Mouse (Mus musculus): Measurements from ENCODE around the gene Npcd. TPM values are rescaled to one million over a fixed set of nuclear protein-coding genes. Genes with fewer than 3 reads are reported as not detected.

Npcd gene
- polyA plus RNA-seq, 1 experiment = not detected

DNA sequence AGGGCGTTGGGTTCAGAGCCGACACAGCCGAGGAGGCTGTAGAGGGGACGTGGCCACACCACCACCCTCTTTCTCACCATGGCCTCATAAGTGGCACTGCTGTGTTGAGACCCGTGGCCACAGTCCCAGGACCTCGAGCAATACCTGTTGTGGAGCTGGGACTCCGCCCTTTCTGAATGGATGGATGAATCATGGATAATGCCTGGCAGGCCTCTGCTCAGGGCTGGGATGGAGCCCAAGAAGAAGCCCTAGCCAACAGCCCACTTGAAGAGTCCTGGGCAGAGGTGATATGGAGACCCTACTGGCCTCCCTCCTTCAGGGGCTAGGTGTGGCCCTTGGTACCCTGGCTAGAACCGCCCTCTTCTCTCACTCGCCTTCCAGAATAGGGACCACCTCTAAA, 71.0 kb downstream of the Npcd start:
- Histone ChIP-seq H3K27me3 (replicated peaks; ENCODE audit: control insufficient read depth, insufficient read depth, low read length) (no peaks in the 10 kb centered on the region), H3K4me3 (ENCODE audit: insufficient read depth, low read depth, low read length) (no peak overlapping the region), H3K27ac (ENCODE audit: insufficient read depth, low read depth, low read length) (no peak overlapping the region), H3K4me1 (ENCODE audit: control insufficient read depth, insufficient read depth, low read length) (peaks cover 6% of the 10 kb centered on the region; the same call in 1 of the 2 replicates), H3K36me3 (ENCODE audit: control insufficient read depth, insufficient read depth, low read length) (no peaks in the 10 kb centered on the region)
- TF ChIP-seq POLR2A (IDR thresholded peaks at IDR 0.05; ENCODE audit: low read depth, low read length) (no peak), CTCF (conservative IDR thresholded peaks at IDR 0.05; ENCODE audit: insufficient read depth, insufficient read length, low read depth, low read length) (no peak)
- DNase-seq = no peak
- WGBS = 89% methylated on average over 9 of the region's 9 CpGs

DNA sequence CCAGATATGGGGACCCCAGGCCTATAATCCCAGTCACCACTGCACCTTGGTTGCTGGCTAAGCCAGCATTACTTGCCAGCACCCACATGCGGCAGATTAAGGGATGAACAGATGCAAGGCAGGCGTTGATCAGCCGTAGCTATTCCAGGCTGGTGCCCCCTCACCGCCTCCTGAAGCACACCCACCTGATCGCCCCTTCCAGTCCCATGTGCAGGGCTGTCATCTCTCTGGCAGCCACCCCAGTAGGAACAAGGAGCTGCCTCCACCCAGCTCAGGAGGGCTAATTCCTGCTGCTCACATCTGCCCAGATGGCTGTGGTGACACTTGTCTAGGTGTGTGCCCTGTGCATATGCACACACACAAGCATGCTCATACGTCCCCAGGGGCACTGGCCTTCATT, 73.1 kb downstream of the Npcd start:
- H3K4me3 ChIP-seq (ENCODE audit: insufficient read depth, low read depth, low read length) = no peak overlapping the region
- WGBS = 93% methylated on average over 6 of the region's 6 CpGs
- no peaks in the 10 kb centered on the region for H3K27me3 ChIP-seq (replicated peaks; ENCODE audit: control insufficient read depth, insufficient read depth, low read length)
- H3K4me1 ChIP-seq (ENCODE audit: control insufficient read depth, insufficient read depth, low read length) = no peaks in the 10 kb centered on the region
- H3K27ac ChIP-seq (ENCODE audit: insufficient read depth, low read depth, low read length) = no peak overlapping the region
- no peak for DNase-seq
- no peaks in the 10 kb centered on the region for H3K36me3 ChIP-seq (ENCODE audit: control insufficient read depth, insufficient read depth, low read length)
- TF ChIP-seq CTCF (conservative IDR thresholded peaks at IDR 0.05; ENCODE audit: insufficient read depth, insufficient read length, low read depth, low read length) = no peak
- no peak for TF ChIP-seq POLR2A (IDR thresholded peaks at IDR 0.05; ENCODE audit: low read depth, low read length)

DNA sequence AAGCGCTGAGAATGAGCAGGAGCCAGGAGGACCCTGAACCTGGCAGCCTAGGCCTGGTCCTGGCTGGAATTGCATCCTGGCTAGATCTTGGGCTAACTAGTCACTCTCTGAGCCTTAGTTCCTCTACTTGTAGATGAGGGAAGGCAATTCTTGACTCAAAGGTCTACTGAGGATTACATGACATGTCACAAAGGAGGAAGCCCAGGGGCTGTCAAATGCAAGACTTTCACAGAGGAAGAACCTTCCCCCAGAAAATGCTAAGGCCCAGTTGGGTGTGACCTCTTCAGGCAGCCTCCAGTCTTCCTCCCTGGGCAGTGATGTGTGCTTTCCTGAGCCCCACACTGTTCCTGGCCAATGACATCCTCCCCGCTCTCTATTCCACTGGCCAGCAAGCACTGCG, 76.9 kb downstream of the Npcd start:
- WGBS = 92% methylated on average over 3 of the region's 3 CpGs
- no peak for TF ChIP-seq CTCF (conservative IDR thresholded peaks at IDR 0.05; ENCODE audit: insufficient read depth, insufficient read length, low read depth, low read length)
- TF ChIP-seq POLR2A (IDR thresholded peaks at IDR 0.05; ENCODE audit: low read depth, low read length) = no peak
- H3K27me3 ChIP-seq (replicated peaks; ENCODE audit: control insufficient read depth, insufficient read depth, low read length) = no peaks in the 10 kb centered on the region
- no peak for DNase-seq
- H3K27ac ChIP-seq (ENCODE audit: insufficient read depth, low read depth, low read length) = no peak overlapping the region
- H3K4me1 ChIP-seq (ENCODE audit: control insufficient read depth, insufficient read depth, low read length) = no peaks in the 10 kb centered on the region
- no peaks in the 10 kb centered on the region for H3K36me3 ChIP-seq (ENCODE audit: control insufficient read depth, insufficient read depth, low read length)
- no peak overlapping the region for H3K4me3 ChIP-seq (ENCODE audit: insufficient read depth, low read depth, low read length)

DNA sequence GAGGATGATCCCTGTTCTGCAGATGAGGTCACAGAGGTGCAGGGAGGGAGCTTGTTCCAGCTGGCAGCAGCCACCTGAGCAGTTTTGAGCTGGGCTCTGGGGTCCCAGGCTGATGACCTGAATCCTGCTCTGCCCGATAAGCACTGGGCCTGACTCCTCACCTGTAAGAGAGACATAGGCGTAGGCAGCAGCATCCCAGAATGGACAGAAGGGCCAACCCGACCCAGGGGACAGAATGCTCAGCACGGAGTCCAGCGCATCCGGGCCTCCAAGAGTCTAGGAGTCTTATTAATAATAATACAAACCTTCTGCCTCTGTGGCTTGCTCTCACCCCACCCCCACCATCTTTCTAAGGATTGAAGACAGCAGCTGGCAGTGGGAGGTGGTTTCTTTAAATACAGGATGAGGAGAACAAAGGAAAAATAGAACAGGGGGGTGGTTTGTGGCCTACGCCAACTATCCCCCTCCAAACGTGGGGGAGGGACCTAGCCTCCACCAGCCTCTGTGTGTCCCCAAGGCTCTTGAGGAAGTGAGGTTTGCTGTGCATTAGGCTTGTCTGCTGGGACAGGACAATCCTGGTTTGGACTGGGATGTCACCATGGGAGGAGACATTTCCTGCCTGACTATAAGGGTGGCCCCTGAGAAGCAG, 77.9 kb downstream of the Npcd start:
- Histone ChIP-seq H3K27ac (ENCODE audit: insufficient read depth, low read depth, low read length) (no peak overlapping the region), H3K4me1 (ENCODE audit: control insufficient read depth, insufficient read depth, low read length) (no peaks in the 10 kb centered on the region), H3K27me3 (replicated peaks; ENCODE audit: control insufficient read depth, insufficient read depth, low read length) (no peaks in the 10 kb centered on the region), H3K36me3 (ENCODE audit: control insufficient read depth, insufficient read depth, low read length) (no peaks in the 10 kb centered on the region), H3K4me3 (ENCODE audit: insufficient read depth, low read depth, low read length) (no peak overlapping the region)
- WGBS = 74% methylated on average over 8 of the region's 8 CpGs
- TF ChIP-seq POLR2A (IDR thresholded peaks at IDR 0.05; ENCODE audit: low read depth, low read length) = no peak
- no peak for TF ChIP-seq CTCF (conservative IDR thresholded peaks at IDR 0.05; ENCODE audit: insufficient read depth, insufficient read length, low read depth, low read length)
- no peak for DNase-seq

DNA sequence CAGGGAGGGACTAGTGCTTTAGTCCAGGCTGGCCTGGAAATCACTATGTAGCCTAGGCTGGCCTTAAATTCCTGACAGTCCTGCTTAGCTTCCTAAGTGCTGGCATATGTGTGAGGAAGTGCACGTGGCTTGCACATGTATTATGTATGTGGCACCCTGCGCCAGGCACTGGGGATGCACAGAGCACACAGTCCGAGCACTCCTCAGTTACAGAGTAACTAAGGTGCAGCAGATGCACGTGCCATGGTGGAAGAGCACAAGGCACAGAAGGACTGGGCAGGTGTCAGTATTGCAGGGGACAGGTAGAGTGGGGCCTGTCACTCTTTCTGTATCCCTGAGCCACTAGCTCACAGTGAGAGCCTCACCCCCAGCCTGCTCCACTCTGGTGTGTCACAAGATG, 78.9 kb downstream of the Npcd start:
- no peak for DNase-seq
- TF ChIP-seq CTCF (conservative IDR thresholded peaks at IDR 0.05; ENCODE audit: insufficient read depth, insufficient read length, low read depth, low read length) (no peak), POLR2A (IDR thresholded peaks at IDR 0.05; ENCODE audit: low read depth, low read length) (no peak)
- WGBS = 66% methylated on average over 4 of the region's 4 CpGs

DNA sequence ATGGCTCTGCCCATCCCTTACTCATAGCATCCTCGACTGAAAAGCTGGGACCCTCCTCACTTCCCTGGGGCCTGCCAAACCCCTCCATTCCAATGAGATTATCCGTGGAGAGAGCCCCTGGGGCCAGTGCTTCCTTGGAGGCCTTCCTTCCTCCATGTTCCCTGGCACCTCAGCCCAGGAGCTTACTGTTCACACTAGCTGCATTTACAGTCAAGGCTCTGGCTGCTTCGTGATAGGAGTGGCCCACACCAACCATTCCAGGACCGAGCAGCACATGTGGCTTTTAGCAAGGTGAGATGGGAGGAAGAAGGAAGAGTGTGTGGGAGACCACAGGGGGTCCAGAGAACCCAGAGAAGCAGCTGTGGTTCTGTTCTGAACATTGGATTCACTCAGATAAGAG, 80.2 kb downstream of the Npcd start:
- Histone ChIP-seq H3K36me3 (ENCODE audit: control insufficient read depth, insufficient read depth, low read length) (no peaks in the 10 kb centered on the region), H3K4me3 (ENCODE audit: insufficient read depth, low read depth, low read length) (no peak overlapping the region), H3K4me1 (ENCODE audit: control insufficient read depth, insufficient read depth, low read length) (no peaks in the 10 kb centered on the region), H3K27ac (ENCODE audit: insufficient read depth, low read depth, low read length) (no peak overlapping the region), H3K27me3 (replicated peaks; ENCODE audit: control insufficient read depth, insufficient read depth, low read length) (no peaks in the 10 kb centered on the region)
- WGBS = 67% methylated on average over 4 of the region's 4 CpGs
- no peak for TF ChIP-seq CTCF (conservative IDR thresholded peaks at IDR 0.05; ENCODE audit: insufficient read depth, insufficient read length, low read depth, low read length)
- TF ChIP-seq POLR2A (IDR thresholded peaks at IDR 0.05; ENCODE audit: low read depth, low read length) = no peak
- DNase-seq = no peak

More for the DNA sequence above, 78.9 kb downstream of the Npcd start:
- no peak overlapping the region for H3K27ac ChIP-seq (ENCODE audit: insufficient read depth, low read depth, low read length)
- H3K36me3 ChIP-seq (ENCODE audit: control insufficient read depth, insufficient read depth, low read length) = no peaks in the 10 kb centered on the region
- H3K27me3 ChIP-seq (replicated peaks; ENCODE audit: control insufficient read depth, insufficient read depth, low read length) = no peaks in the 10 kb centered on the region
- H3K4me1 ChIP-seq (ENCODE audit: control insufficient read depth, insufficient read depth, low read length) = no peaks in the 10 kb centered on the region
- no peak overlapping the region for H3K4me3 ChIP-seq (ENCODE audit: insufficient read depth, low read depth, low read length)

DNA sequence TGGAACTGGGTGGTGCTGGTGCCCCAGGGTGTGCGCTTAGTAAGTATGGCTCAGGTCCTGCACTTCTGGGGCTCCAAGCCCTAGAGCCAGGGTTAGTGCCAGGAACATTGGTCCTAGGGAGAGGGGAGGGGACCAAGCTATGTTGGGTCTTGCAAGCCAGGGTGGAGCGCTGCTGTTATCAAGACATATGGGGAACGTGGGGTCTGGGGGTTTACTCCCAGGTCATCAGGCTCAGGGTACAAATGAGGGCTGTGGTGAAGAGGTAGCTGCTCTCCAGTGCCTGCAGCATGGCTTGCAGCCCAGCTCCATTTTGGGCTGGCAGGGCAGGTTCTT, 80.7 kb downstream of the Npcd start:
- H3K36me3 ChIP-seq (ENCODE audit: control insufficient read depth, insufficient read depth, low read length) = no peaks in the 10 kb centered on the region
- H3K27ac ChIP-seq (ENCODE audit: insufficient read depth, low read depth, low read length) = no peak overlapping the region
- DNase-seq = no peak
- H3K4me1 ChIP-seq (ENCODE audit: control insufficient read depth, insufficient read depth, low read length) = no peaks in the 10 kb centered on the region
- TF ChIP-seq CTCF (conservative IDR thresholded peaks at IDR 0.05; ENCODE audit: insufficient read depth, insufficient read length, low read depth, low read length) (no peak), POLR2A (IDR thresholded peaks at IDR 0.05; ENCODE audit: low read depth, low read length) (no peak)
- 100% methylated on average over 3 of the region's 3 CpGs for WGBS
- no peaks in the 10 kb centered on the region for H3K27me3 ChIP-seq (replicated peaks; ENCODE audit: control insufficient read depth, insufficient read depth, low read length)
- no peak overlapping the region for H3K4me3 ChIP-seq (ENCODE audit: insufficient read depth, low read depth, low read length)
